Mouse (Mus musculus): Measurements from ENCODE around the gene Nup133.

Nup133 gene

GRCm38 (mm10) chr8:123884721-123885565, 64.1 kb downstream of the Nup133 start:
- DNase-seq, result no peak

- DNase-seq, result no peak
Measured at GRCm38 (mm10) chr8:123883094-123883493, 66.0 kb downstream of the Nup133 start.

GRCm38 (mm10) chr8:123882412-123882811, 66.7 kb downstream of the Nup133 start:
- no peak for DNase-seq

- DNase-seq, result no peak
Measured at GRCm38 (mm10) chr8:123880821-123881350, 68.2 kb downstream of the Nup133 start.

- no peak for DNase-seq
Measured at GRCm38 (mm10) chr8:123880271-123880670, 68.8 kb downstream of the Nup133 start.

GRCm38 (mm10) chr8:123877865-123878264, 71.2 kb downstream of the Nup133 start:
- no peak for DNase-seq

- DNase-seq, result no peak
Measured at GRCm38 (mm10) chr8:123874324-123874723, 74.7 kb downstream of the Nup133 start.

GRCm38 (mm10) chr8:123873364-123873763, 75.7 kb downstream of the Nup133 start:
- no peak for DNase-seq

- no peak for DNase-seq
Measured at GRCm38 (mm10) chr8:123872048-123872447, 77.0 kb downstream of the Nup133 start.

- no peak for DNase-seq
Measured at GRCm38 (mm10) chr8:123866971-123867370, 82.1 kb downstream of the Nup133 start.

- no peak for DNase-seq
Measured at GRCm38 (mm10) chr8:123865786-123866185, 83.3 kb downstream of the Nup133 start.

- no peak for DNase-seq
Measured at GRCm38 (mm10) chr8:123860386-123860785, 88.7 kb downstream of the Nup133 start.

GRCm38 (mm10) chr8:123859648-123860259, 89.3 kb downstream of the Nup133 start, which contains the start of gene Ccsap:
Gene Ccsap, minus strand, starts transcription at chr8:123860209.
- peak; percentile 37 to 38 for DNase-seq

- DNase-seq, result peak; percentile 91 to 93
Measured at GRCm38 (mm10) chr8:123858941-123859647, 90.0 kb downstream of the Nup133 start.

- DNase-seq, result no peak
Measured at GRCm38 (mm10) chr8:123858574-123858940, 90.5 kb downstream of the Nup133 start.

GRCm38 (mm10) chr8:123857361-123857760, 91.7 kb downstream of the Nup133 start:
- DNase-seq, result no peak

GRCm38 (mm10) chr8:123854733-123855475, 94.2 kb downstream of the Nup133 start:
- no peak for DNase-seq

GRCm38 (mm10) chr8:123854252-123854651, 94.8 kb downstream of the Nup133 start:
- no peak for DNase-seq

- no peak for DNase-seq
Measured at GRCm38 (mm10) chr8:123851590-123851989, 97.5 kb downstream of the Nup133 start.

- no peak for DNase-seq
Measured at GRCm38 (mm10) chr8:123849352-123849751, 99.7 kb downstream of the Nup133 start.

GRCm38 (mm10) chr8:123847546-123847945, 101.5 kb downstream of the Nup133 start:
- no peak for DNase-seq
